Mouse (Mus musculus) hindbrain, embryonic 10.5 days (tissue): ENCODE measurements around the gene Gm49373. TPM values are rescaled to one million over a fixed set of nuclear protein-coding genes. Genes with fewer than 3 reads are reported as not detected.

ENCODE experiments used
- DNase-seq: peaks from one replicate; pipeline ENCODE4 v3.0.0-alpha.2; 2017; ENCODE audit warnings: low spot score
- H3K27ac ChIP-seq: fragments of 300-500 bp; sonication (generic); 2 replicates; pipeline ENCODE4 v1.5.1; 2016; ENCODE audit warnings: mild to moderate bottlenecking, moderate library complexity
- H3K27me3 ChIP-seq: fragments of 300-500 bp; sonication (generic); 2 replicates; pipeline ENCODE4 v1.6.1; 2016; ENCODE audit warnings: mild to moderate bottlenecking; ENCODE audit not compliant: poor library complexity, insufficient read depth, severe bottlenecking
- H3K36me3 ChIP-seq: fragments of 300-500 bp; sonication (generic); 2 replicates; pipeline ENCODE4 v1.6.1; 2016; ENCODE audit warnings: mild to moderate bottlenecking, moderate library complexity
- H3K4me1 ChIP-seq: fragments of 300-500 bp; sonication (generic); replicated peaks from 2 replicates; pipeline ENCODE4 v1.6.1; 2016; ENCODE audit warnings: mild to moderate bottlenecking
- H3K4me3 ChIP-seq: fragments of 300-500 bp; sonication (generic); 2 replicates; pipeline ENCODE4 v1.5.1; 2016; ENCODE audit warnings: mild to moderate bottlenecking, moderate library complexity
- H3K9me3 ChIP-seq: fragments of 300-500 bp; sonication (generic); 2 replicates; pipeline ENCODE4 v1.6.1; 2016; ENCODE audit warnings: mild to moderate bottlenecking, moderate library complexity
- WGBS: fragments of 180-500 bp; shearing (Covaris S2); methylation state at CpG from one replicate; pipeline ENCODE4 v1.1.7; 2016; 5-methylcytosine and 5-hydroxymethylcytosine counted together
- polyA plus RNA-seq: library from polyadenylated mRNA; unstranded; fragments of >200 nt; fragmentation: Nextera tagmentation; extraction: Ambion mirVana; gene quantifications from 2 replicates; pipeline ENCODE4 v1.2.1, GENCODE M21; 2016

Gene Gm49373
- polyA plus RNA-seq, result 1.0 and 1.4 TPM in 2 replicates

GRCm38 (mm10) chr9:21073044-21073840 lies at the start of gene Gm49373, which contains the start of gene Fdx1l:
Gene Gm49373 (minus strand): TSS chr9:21073096.
Gene Fdx1l (minus strand): TSS chr9:21073614.
- Histone ChIP-seq H3K36me3 (peaks cover 67% of the 10 kb centered on the region), H3K4me1 (peaks cover 25% of the 10 kb centered on the region), H3K27ac (peak within 1 kb of the TSS; percentile 91), H3K4me3 (peak within 1 kb of the TSS; percentile 90), H3K9me3 (no peaks in the 10 kb centered on the region), H3K27me3 (no peaks in the 10 kb centered on the region)
- DNase-seq, result peak; percentile 90
- 3% methylated on average over 58 of the region's 58 CpGs for WGBS

DNA sequence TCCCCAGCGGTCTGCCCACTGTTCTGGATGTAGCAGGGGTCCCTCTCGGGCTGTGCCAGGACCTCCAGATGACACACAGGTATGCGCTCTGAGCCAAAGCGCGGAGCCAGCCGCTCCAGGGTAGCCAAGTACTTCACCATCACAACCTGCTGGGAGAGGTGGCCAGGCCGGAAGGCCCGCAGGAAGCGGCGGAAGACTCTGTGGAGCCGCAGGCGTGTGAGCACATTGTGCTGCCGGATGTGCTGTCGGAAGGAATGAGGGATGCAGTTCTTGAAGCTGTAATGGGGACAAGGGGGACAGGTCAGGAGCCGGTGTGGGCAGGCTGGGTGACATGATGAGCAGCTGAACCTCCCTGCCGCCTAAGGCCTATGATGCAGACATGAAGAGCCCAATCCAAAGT lies 48.6 kb upstream of the Gm49373 start:
- 90% methylated on average over 16 of the region's 16 CpGs for WGBS
- Histone ChIP-seq H3K9me3 (no peaks in the 10 kb centered on the region), H3K36me3 (peaks cover 54% of the 10 kb centered on the region), H3K27ac (no peak overlapping the region), H3K4me1 (no peaks in the 10 kb centered on the region), H3K27me3 (no peaks in the 10 kb centered on the region), H3K4me3 (no peak overlapping the region)
- no peak for DNase-seq

GRCm38 (mm10) chr9:21117073-21117472 lies 44.2 kb upstream of the Gm49373 start:
- peaks cover 20% of the 10 kb centered on the region for H3K36me3 ChIP-seq
- WGBS, result 83% methylated on average over 6 of the region's 6 CpGs
- H3K9me3 ChIP-seq, result no peaks in the 10 kb centered on the region
- H3K27me3 ChIP-seq, result no peaks in the 10 kb centered on the region
- H3K4me1 ChIP-seq, result no peaks in the 10 kb centered on the region
- DNase-seq, result no peak
- no peak overlapping the region for H3K4me3 ChIP-seq
- H3K27ac ChIP-seq, result no peak overlapping the region

DNA sequence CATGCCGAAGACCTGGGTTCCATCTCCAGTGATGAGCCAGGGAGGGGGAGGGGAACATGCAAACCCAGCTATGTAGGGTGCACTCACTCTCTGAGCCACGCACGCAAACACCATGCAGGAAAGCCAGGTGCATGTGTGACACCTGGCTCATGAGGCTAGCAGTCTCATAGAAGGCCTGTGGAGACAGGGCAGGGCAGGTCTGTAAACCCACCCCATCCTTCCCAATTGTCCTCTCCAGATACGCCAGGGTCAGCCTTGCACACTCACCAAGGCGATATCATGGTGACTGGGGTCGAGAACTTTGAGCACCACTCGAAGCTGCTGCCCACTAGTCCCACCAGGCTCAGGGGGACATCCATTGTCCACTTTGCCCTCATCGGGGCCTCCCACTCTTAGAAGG lies 42.2 kb upstream of the Gm49373 start:
- H3K27ac ChIP-seq, result no peak overlapping the region
- peaks cover 5% of the 10 kb centered on the region for H3K36me3 ChIP-seq
- no peaks in the 10 kb centered on the region for H3K4me1 ChIP-seq
- DNase-seq, result no peak
- H3K4me3 ChIP-seq, result no peak overlapping the region
- H3K27me3 ChIP-seq, result no peaks in the 10 kb centered on the region
- no peaks in the 10 kb centered on the region for H3K9me3 ChIP-seq
- 82% methylated on average over 8 of the region's 8 CpGs for WGBS

DNA sequence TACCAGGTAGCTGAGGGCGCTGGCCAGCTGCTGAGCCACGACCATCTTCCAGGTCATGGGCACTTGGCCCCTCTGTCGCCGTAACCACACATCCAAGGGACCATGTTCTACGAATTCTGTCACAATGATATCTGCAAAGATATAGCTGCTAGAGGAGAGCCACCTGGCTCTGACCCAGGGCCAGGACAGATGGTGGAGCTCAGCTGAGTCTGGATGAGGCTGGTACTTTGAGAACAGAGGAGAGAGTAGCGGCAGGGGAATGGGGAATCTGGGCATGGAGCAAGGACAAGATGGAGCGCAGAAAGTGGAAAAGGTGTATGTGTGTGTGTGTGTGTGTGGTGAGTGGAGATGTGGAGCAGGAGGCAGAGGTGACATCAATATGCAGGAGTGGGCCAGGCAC lies 41.3 kb upstream of the Gm49373 start:
- H3K27me3 ChIP-seq, result no peaks in the 10 kb centered on the region
- no peaks in the 10 kb centered on the region for H3K4me1 ChIP-seq
- no peaks in the 10 kb centered on the region for H3K9me3 ChIP-seq
- H3K4me3 ChIP-seq, result no peak overlapping the region
- DNase-seq, result no peak
- peaks cover 2% of the 10 kb centered on the region; the same call in 1 of the 2 replicates for H3K36me3 ChIP-seq
- WGBS, result 92% methylated on average over 7 of the region's 7 CpGs
- no peak overlapping the region for H3K27ac ChIP-seq

DNA sequence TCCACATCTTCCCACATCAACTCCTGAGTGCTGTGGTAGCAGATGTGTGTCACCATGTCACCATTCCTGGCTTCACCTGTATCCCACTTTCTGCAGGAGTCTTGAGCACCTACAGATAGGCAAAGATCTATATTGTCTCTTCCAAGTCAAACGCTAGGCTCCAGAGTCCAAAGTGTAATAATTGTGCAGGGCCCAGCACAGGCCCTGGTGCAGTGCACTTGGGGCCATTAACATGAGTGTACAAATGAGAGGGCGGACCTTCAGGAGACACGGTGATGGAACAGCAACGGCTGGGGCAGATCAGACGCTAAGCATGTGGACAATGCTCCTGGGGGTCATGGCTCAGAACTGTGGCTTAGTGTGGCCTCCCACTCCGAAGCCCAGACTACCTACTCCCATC lies 40.9 kb upstream of the Gm49373 start:
- Histone ChIP-seq H3K27me3 (no peaks in the 10 kb centered on the region), H3K4me3 (no peak overlapping the region), H3K36me3 (peaks cover 6% of the 10 kb centered on the region; the same call in 1 of the 2 replicates), H3K4me1 (no peaks in the 10 kb centered on the region), H3K9me3 (no peaks in the 10 kb centered on the region), H3K27ac (no peak overlapping the region)
- 91% methylated on average over 6 of the region's 6 CpGs for WGBS
- DNase-seq, result no peak

DNA sequence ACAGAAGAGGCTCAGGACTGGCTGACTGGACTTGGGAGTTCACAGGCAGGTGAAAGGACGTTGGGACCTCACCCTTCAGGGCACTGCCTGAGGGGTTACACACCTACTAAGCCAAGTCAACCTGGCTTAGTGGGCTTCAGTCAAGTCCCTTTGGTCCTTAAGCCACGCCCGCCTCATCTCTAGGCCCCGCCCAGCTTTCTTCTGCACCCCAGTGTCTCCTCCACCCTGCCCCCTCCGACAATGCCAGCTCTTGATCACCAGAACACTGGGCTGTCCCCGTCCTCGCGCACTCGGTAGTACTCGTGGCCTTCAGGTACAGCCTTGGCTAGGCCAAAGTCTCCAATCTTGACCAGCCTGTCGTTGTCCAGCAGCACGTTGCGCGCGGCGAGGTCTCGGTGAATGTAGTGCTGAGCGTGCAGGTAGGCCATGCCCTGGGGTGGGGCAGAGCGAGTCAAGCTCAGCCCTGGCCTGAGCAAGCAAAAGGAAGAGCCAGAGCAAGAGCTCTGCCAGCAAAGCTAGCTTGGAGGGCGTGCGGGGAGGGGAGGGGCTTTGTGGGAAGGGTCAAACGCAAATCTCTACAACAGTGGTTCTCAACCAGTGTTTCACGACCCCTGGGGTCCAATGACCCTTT lies 34.8 kb upstream of the Gm49373 start:
- 43% methylated on average over 23 of the region's 23 CpGs for WGBS
- Histone ChIP-seq H3K36me3 (peaks cover 21% of the 10 kb centered on the region), H3K27ac (no peak overlapping the region), H3K9me3 (no peaks in the 10 kb centered on the region), H3K4me3 (no peak overlapping the region), H3K4me1 (peaks cover 19% of the 10 kb centered on the region), H3K27me3 (no peaks in the 10 kb centered on the region)
- no peak for DNase-seq

DNA sequence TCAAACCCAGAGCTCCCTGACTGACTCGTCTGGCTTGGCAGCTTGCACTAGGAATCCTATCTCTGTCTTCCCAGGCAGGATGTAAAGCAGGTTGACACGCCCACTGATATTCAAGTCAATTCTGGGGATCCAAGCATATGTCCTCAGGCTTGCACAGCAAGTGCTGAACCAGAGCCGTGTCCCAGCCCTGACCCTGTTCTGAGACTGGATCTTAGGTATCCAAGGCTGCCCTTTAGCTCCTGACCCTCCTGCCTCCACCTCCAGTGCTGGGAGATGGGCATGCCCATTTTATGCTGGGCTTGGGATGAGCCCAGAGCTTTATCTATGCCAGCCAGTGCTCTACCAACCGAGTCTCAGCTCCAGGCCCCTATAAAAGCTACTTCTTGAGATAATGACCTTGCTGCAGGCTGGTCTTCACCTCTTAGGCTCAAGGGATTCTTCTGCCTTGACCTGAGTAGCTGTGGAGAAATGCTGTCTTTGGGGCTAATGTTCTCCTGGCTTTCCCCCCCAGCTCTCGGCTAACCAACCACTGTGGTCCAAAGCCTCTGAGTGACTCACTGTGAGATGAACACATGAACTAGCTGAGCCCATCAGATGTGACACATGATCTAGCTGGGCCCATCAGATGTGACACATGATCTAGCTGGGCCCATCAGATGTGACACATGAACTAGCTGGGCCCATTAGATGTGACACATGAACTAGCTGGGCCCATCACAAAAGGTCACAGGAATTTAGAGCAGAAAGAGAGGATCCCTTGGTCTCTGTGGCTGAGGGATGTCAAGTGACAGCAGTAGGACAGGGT lies 33.1 kb upstream of the Gm49373 start:
- peaks cover 24% of the 10 kb centered on the region for H3K36me3 ChIP-seq
- 79% methylated on average over 5 of the region's 5 CpGs for WGBS
- no peak overlapping the region for H3K4me3 ChIP-seq
- H3K27me3 ChIP-seq, result no peaks in the 10 kb centered on the region
- peaks cover 22% of the 10 kb centered on the region for H3K4me1 ChIP-seq
- DNase-seq, result no peak
- no peaks in the 10 kb centered on the region for H3K9me3 ChIP-seq
- 0 out of 2 replicates have a peak overlapping the region, but pooled peaks have one; percentile 16 for H3K27ac ChIP-seq

GRCm38 (mm10) chr9:21104814-21105213 lies 31.9 kb upstream of the Gm49373 start:
- Histone ChIP-seq H3K4me1 (peaks cover 33% of the 10 kb centered on the region), H3K9me3 (no peaks in the 10 kb centered on the region), H3K36me3 (peaks cover 22% of the 10 kb centered on the region), H3K27ac (peak overlapping the region; percentile 68; the same call in 1 of the 2 replicates), H3K27me3 (no peaks in the 10 kb centered on the region), H3K4me3 (no peak overlapping the region)
- 88% methylated on average over 6 of the region's 6 CpGs for WGBS
- no peak for DNase-seq

DNA sequence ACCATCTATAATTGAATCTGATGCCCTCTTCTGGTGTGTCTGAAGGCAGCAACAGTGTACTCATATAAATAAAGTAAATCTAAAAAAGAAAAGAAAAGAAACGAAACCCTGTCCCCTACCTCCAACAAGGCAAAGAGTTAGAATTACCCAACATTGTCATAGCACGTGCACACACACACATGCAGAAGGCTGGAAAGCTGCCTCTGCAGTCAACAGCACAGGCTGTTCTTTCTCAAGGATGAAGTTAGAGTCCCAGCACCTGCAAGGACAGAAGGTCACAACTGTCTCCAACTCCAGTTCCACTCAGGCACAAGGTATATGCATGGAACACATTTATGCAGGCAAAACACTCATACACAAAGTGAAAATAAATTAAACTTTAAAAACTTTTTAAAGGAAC lies 29.2 kb upstream of the Gm49373 start:
- WGBS, result 91% methylated on average over 2 of the region's 2 CpGs
- Histone ChIP-seq H3K27ac (no peak overlapping the region), H3K4me3 (no peak overlapping the region)

GRCm38 (mm10) chr9:21100447-21101161 lies 27.7 kb upstream of the Gm49373 start:
- Histone ChIP-seq H3K36me3 (0 out of 2 replicates have a peak, but pooled peaks cover 3% of the 10 kb centered on the region), H3K4me3 (peak overlapping the region; percentile 16; the same call in 1 of the 2 replicates), H3K4me1 (peaks cover 29% of the 10 kb centered on the region), H3K9me3 (no peaks in the 10 kb centered on the region), H3K27ac (peak overlapping the region; percentile 50; the same call in 1 of the 2 replicates), H3K27me3 (no peaks in the 10 kb centered on the region)
- 42% methylated on average over 15 of the region's 15 CpGs for WGBS
- DNase-seq, result peak; percentile 25

More for the DNA sequence above, 29.2 kb upstream of the Gm49373 start:
- Histone ChIP-seq H3K36me3 (peaks cover 9% of the 10 kb centered on the region), H3K4me1 (peaks cover 29% of the 10 kb centered on the region), H3K27me3 (no peaks in the 10 kb centered on the region), H3K9me3 (no peaks in the 10 kb centered on the region)
- DNase-seq, result no peak

- no peaks in the 10 kb centered on the region for H3K27me3 ChIP-seq
- H3K9me3 ChIP-seq, result no peaks in the 10 kb centered on the region
- H3K27ac ChIP-seq, result no peak overlapping the region
- H3K4me3 ChIP-seq, result no peak overlapping the region
- 88% methylated on average over 8 of the region's 8 CpGs for WGBS
- peaks cover 16% of the 10 kb centered on the region for H3K36me3 ChIP-seq
- peaks cover 14% of the 10 kb centered on the region for H3K4me1 ChIP-seq
- no peak for DNase-seq
Observed at GRCm38 (mm10) chr9:21097793-21098192, 24.9 kb upstream of the Gm49373 start.
